9 mouse cellular contexts compared by ENCODE assay signal in genomic region chr3:134331499-134332153, GRCm38 (mm10).
DNase-seq lines count a peak whose midpoint lies in the region; ATAC-seq lines count a peak whose summit lies in the region.
"Had no signal": no experiment of that assay in that cellular context is flagged by ENCODE, and none has a peak within 500 bp of the region (broad histone marks: within the 10 kb centered on the region; RNA-seq: fewer than 3 reads in every experiment).

No protein-coding gene starts in this region.

- H3K9me3 ChIP-seq in heart, embryonic 11.5 days (replicated peaks; ENCODE audit: control insufficient read depth, low read length) = no peaks in the 10 kb centered on the region
- no peaks in the 10 kb centered on the region for H3K9me3 ChIP-seq in heart, embryonic 14.5 days (ENCODE audit: control insufficient read depth, low read length)
- no peaks in the 10 kb centered on the region for H3K9me3 ChIP-seq in limb, embryonic 10.5 days (replicated peaks)
- H3K9me3 ChIP-seq in stomach, embryonic 14.5 days (ENCODE audit: control insufficient read depth, low read depth, low read length) = no peaks in the 10 kb centered on the region

- 37% methylated on average over 16 of the region's 16 CpGs for WGBS in heart, embryonic 11.5 days (ENCODE audit: insufficient replicate concordance)
- 33% methylated on average over 16 of the region's 16 CpGs for WGBS in heart, embryonic 14.5 days
- WGBS in limb, embryonic 10.5 days = 42% methylated on average over 16 of the region's 16 CpGs
- WGBS in stomach, embryonic 14.5 days = 41% methylated on average over 16 of the region's 16 CpGs

- H3K36me3 ChIP-seq in heart, embryonic 11.5 days (ENCODE audit: control insufficient read depth, insufficient read depth, low read length) = no peaks in the 10 kb centered on the region
- H3K36me3 ChIP-seq in heart, embryonic 14.5 days (ENCODE audit: control insufficient read depth, insufficient read depth, low read length) = no peaks in the 10 kb centered on the region
- H3K36me3 ChIP-seq in limb, embryonic 10.5 days = no peaks in the 10 kb centered on the region
- no peaks in the 10 kb centered on the region for H3K36me3 ChIP-seq in stomach, embryonic 14.5 days (ENCODE audit: control insufficient read depth, insufficient read depth, low read length)

- H3K4me1 ChIP-seq in heart, embryonic 11.5 days (ENCODE audit: control insufficient read depth, insufficient read depth, low read length) = no peaks in the 10 kb centered on the region
- no peaks in the 10 kb centered on the region for H3K4me1 ChIP-seq in brown adipose tissue, adult 24 weeks (ENCODE audit: control insufficient read depth, insufficient read depth, insufficient read length, low read length)
- no peaks in the 10 kb centered on the region for H3K4me1 ChIP-seq in heart, embryonic 14.5 days (ENCODE audit: control insufficient read depth in 2 of 2, insufficient read depth in 2 of 2, low read length in 2 of 2)
- peaks cover 25% of the 10 kb centered on the region for H3K4me1 ChIP-seq in limb, embryonic 10.5 days
- no peaks in the 10 kb centered on the region for H3K4me1 ChIP-seq in stomach, embryonic 14.5 days (ENCODE audit: control insufficient read depth, insufficient read depth, low read length)
- H3K4me1 ChIP-seq: megakaryocyte, embryonic 14.5 days had no signal

- H3K27ac ChIP-seq in heart, embryonic 11.5 days (ENCODE audit: low read depth, low read length) = no peak overlapping the region
- no peak overlapping the region for H3K27ac ChIP-seq in brown adipose tissue, adult 24 weeks (replicated peaks; ENCODE audit: low read depth, low read length)
- no peak overlapping the region for H3K27ac ChIP-seq in heart, embryonic 14.5 days (replicated peaks in 1 of 2; ENCODE audit: control insufficient read depth in 1 of 2, insufficient read depth in 1 of 2, low read depth in 2 of 2, low read length in 2 of 2)
- H3K27ac ChIP-seq in limb, embryonic 10.5 days = peak overlapping the region; percentile 61; the same call in 1 of the 2 replicates
- no peak overlapping the region for H3K27ac ChIP-seq in stomach, embryonic 14.5 days (ENCODE audit: low read length)

- H3K4me3 ChIP-seq in heart, embryonic 11.5 days (ENCODE audit: low read depth, low read length) = no peak overlapping the region; the same call in 1 of the 2 replicates
- H3K4me3 ChIP-seq in brown adipose tissue, adult 24 weeks (ENCODE audit: insufficient read depth, low read depth, low read length) = peak overlapping the region; percentile 20; the same call in 1 of the 2 replicates
- peak overlapping the region; percentile 11 to 27; a peak in 3 of 4 replicates for H3K4me3 ChIP-seq in heart, embryonic 14.5 days (ENCODE audit: control insufficient read depth in 1 of 2, insufficient read depth in 1 of 2, low read depth in 1 of 2, low read length in 2 of 2)
- H3K4me3 ChIP-seq in limb, embryonic 10.5 days = peak overlapping the region; percentile 33
- H3K4me3 ChIP-seq in stomach, embryonic 14.5 days (ENCODE audit: low read depth, low read length) = peak overlapping the region; percentile 10; the same call in 1 of the 2 replicates
- H3K4me3 ChIP-seq: megakaryocyte, embryonic 14.5 days had no signal

- no peak overlapping the region for H3K9ac ChIP-seq in heart, embryonic 11.5 days (ENCODE audit: low read depth, low read length)
- no peak overlapping the region for H3K9ac ChIP-seq in heart, embryonic 14.5 days (ENCODE audit: low read length)
- H3K9ac ChIP-seq in stomach, embryonic 14.5 days (replicated peaks; ENCODE audit: low read depth, low read length) = no peak overlapping the region

- no peak for ATAC-seq in heart, embryonic 11.5 days (replicated peaks; ENCODE audit: insufficient number of reproducible peaks, low FRiP score, low TSS enrichment)
- ATAC-seq in heart, embryonic 14.5 days (ENCODE audit: insufficient number of reproducible peaks, insufficient read depth, low FRiP score, low read depth) = no peak
- no peak for ATAC-seq in stomach, embryonic 14.5 days (ENCODE audit: insufficient number of reproducible peaks, insufficient read depth, low FRiP score, low read depth)

- H3K27me3 ChIP-seq in heart, embryonic 11.5 days (ENCODE audit: control insufficient read depth, insufficient read depth, low read length) = no peaks in the 10 kb centered on the region
- H3K27me3 ChIP-seq in heart, embryonic 14.5 days (ENCODE audit: control insufficient read depth, insufficient read depth, low read length) = no peaks in the 10 kb centered on the region
- H3K27me3 ChIP-seq in limb, embryonic 10.5 days (ENCODE audit: low read depth, poor library complexity, severe bottlenecking) = no peaks in the 10 kb centered on the region
- H3K27me3 ChIP-seq in stomach, embryonic 14.5 days (ENCODE audit: control insufficient read depth, insufficient read depth, low read length) = no peaks in the 10 kb centered on the region
- H3K27me3 ChIP-seq: megakaryocyte, embryonic 14.5 days had no signal

- DNase-seq in heart, adult 11 months = no peak
- peak; percentile 36 for DNase-seq in limb, embryonic 10.5 days (ENCODE audit: low spot score)
- DNase-seq in ovary, postnatal 10 days (ENCODE audit: low spot score) = no peak
- DNase-seq in thymus, postnatal 4 days = no peak

- H3K4me2 ChIP-seq in heart, embryonic 11.5 days = peak overlapping the region; percentile 45
- peak overlapping the region; percentile 64 for H3K4me2 ChIP-seq in heart, embryonic 14.5 days (ENCODE audit: low read length)
- H3K4me2 ChIP-seq in stomach, embryonic 14.5 days (replicated peaks; ENCODE audit: low read depth, low read length) = peak overlapping the region; percentile 35
